Mouse (Mus musculus) layer of hippocampus, adult 11-12 months (tissue): Measurements from ENCODE around the gene Abcg2.
"Not testable (repeated sequence)": the region's sequence is repeated elsewhere in the genome, so short reads cannot be mapped to it uniquely, and the experiment has no call there.

Source experiments
- DNase-seq: peaks from one replicate; pipeline ENCODE4 v3.0.0; 2022; ENCODE audit warnings: low spot score

Abcg2 gene

DNA sequence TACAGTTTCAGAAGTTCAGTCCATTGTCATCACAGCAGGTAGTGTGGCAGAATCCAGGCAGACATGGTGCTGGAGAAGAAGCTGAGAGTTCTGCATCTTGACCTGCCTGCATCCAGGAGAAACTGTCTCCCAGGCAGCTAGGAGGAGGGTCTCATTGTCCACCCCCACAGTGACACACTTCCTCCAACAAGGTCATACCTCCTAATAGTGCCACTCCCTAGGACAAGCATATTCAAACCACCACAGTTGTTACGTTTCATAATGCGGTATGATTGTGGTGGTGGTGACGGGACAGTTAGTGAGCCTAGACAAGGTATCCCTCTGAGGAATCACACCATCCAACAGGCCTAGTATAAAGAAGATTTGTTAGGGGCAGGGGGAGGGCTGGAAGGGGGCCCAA is at the start of gene Abcg2:
Gene Abcg2, plus strand, starts transcription at position 301 of the 400 bp plus-strand sequence.
- not testable (repeated sequence) for DNase-seq

DNA sequence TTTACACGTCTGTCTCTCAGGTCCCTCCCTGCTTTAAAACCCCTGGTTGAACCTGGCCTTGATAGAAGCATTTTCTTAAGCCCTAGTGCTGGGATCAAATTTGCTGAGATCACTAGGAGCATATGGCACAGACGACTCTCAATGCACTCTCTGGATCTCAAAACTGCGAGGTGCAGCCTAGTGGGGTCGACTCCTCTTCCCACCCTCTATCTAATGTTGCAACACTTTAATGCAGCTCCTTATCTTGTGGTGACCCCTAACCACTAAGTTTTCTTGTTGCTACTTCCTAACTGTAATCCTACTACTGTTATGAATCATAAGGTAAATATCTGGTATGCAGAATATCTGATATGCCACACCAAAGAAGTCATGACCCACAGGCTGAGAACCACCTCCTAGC is 44.1 kb upstream of the Abcg2 start:
- not testable (repeated sequence) for DNase-seq

GRCm38 (mm10) chr6:58542852-58543251 is 41.5 kb upstream of the Abcg2 start:
- peak; percentile 59 for DNase-seq

- not testable (repeated sequence) for DNase-seq
These were observed 39.4 kb upstream of the Abcg2 start for GRCm38 (mm10) chr6:58544971-58545370.

DNA sequence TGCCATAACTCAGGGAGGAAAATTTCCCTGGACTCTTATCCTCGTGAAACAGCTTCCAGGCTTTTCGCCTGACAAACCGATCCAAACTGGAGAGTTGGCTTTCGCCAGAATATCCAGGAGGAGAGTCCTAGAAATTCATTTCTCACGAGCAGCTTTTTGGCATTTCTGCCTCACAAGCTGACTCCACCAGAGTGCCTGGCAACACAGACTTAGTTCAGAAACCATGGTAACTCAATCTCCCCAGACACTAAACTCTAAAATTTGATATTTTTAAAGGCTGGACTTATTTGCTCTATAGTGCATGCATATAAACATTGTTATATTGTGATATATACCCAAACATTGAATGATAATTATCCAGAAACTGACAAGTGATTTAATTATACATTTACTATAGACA is 38.3 kb upstream of the Abcg2 start:
- not testable (repeated sequence) for DNase-seq

DNA sequence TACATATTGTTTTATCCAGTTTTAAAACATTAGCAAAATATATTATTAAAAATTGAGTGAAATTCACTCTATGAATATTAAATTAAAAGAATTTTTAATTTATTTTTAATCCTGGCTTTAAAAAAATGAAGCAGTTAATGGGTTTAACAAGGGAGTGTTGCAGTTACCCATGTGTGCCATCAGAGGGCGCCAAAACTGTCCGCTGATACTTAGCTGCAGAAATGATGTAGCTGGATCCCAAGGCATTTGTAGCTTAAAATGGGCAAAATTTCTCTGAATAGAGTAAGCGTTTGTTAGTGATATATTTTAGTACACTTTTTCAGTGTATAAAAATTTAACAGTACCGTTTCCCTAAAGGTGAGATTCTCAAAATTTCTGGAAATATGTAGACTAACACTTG is 37.5 kb upstream of the Abcg2 start:
- DNase-seq = peak; percentile 38

GRCm38 (mm10) chr6:58553812-58554211 is 30.5 kb upstream of the Abcg2 start:
- DNase-seq = not testable (repeated sequence)

DNA sequence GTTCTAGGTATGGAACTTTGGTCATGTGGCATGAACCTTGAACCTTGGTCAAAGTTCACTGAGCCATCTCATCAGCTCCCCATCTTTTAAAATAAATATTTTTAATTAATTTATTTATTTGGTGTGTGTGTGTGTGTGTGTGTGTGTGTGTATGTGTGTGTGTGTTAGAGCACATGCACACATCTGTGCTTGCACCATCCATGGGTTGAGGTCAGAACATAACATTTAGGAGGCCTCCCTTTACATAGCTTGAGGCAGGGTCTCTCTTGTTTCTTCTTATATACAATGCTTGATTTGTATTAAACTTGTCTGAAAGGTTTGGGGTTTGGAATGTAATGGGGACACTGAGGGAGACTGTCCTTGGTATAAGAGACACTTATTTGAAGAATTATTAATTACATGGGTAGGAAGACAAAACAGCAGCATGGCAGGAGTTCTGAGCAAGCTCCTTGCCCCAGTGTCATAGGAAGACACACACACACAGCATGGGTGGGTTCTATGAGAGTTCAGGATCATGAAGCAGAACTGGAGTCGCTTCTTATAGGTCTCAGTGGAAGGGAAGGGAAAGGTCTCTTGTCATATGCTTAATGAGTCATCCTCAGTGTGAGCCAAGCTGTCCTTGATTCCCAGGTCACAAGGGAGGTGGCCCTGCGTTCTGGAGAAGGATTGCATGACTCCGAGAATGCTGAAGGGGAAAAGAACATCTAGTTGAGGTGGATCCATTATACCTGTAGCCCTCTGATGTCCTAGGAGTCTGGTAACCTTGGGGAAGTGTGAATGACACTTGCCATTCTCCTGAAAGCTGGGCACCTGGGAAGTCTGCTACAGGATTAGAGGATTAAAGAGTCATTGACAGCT is 9.9 kb downstream of the Abcg2 start:
- not testable (repeated sequence) for DNase-seq

- not testable (repeated sequence) for DNase-seq
These were observed 11.4 kb downstream of the Abcg2 start for GRCm38 (mm10) chr6:58595639-58596293.

DNA sequence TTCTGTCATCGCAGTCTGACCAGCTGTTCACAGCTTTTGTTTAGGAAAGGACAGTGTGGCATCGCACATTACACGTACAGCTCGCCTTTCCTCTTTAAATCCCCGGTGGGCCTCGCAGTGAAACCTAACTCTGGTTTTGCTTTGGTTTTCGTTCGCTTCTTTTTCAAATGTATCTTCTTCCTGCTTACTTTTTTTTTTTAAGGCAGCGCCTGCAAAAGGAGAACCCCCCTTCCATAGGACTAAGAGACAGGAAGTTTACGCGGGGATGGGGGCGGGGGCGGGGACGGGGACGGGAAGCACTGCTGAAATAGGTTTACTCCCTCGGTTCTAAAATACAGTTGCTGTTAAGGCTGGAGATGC is 12.0 kb downstream of the Abcg2 start:
- DNase-seq = peak; percentile 20

DNA sequence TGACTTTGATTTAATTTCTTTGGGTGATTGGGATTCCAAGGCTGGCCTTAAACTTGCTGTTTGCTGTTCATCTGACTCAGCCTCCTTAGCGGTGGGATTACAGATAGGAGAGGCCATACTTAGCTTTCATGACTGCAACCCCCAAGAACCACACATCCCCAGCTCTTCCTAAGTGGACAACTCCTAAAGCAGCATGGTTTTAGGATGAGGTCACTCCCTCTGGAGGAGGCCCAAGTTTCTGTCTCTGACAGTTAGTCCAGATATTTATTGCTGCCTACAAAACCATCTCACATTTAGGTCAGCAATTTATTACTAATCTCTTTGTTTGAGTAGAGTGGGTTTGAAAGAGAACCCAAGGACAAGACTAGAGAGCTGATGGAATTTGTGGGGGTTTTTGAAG is 17.8 kb downstream of the Abcg2 start:
- not testable (repeated sequence) for DNase-seq

DNA sequence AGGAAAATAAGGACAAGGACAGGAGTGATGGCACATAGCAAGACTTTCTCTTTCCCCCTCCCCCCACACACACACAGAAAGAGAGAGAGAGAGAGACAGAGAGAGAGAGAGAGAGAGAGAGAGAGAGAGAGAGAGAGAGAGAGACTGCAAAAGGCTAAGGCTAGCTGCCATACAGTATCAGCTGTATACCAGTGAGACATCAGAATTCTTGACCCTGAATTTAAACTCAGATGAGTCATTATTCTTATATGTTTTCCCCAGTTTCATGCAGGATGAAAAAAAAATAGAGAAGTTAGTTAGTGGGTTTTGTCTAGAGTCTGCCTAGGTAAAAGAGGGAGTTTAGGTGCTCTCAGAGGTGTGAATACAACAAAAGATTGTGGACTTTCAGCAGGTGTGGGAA is 18.7 kb downstream of the Abcg2 start:
- DNase-seq = not testable (repeated sequence)

DNA sequence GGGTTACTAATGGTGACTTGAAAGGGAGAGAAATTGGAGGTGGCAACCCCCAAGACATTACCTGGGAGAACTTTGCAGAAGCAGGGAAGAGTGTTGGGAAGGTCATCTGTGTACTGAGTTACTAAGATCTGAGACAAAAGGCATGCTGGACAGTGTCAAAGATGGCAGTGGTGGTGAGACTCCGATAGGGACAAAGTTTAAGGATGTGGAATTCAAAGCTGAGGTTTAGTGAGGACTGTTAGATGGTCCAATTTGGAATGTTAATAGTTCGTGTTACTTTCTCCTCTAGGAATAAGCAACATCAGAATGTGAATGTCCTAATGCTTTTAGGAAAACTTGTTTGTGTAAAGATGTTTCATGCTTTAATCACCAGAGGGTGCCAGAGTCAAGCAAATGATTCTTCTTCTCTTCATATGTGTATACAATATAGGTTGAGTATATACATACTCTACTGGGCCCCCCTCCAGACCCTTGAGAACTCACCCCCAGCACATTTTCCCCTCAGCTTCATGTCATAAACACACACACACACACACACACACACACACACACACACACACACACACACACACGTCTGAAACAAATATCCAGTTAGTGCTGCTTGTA is 19.3 kb downstream of the Abcg2 start:
- peak; percentile 30 for DNase-seq

DNA sequence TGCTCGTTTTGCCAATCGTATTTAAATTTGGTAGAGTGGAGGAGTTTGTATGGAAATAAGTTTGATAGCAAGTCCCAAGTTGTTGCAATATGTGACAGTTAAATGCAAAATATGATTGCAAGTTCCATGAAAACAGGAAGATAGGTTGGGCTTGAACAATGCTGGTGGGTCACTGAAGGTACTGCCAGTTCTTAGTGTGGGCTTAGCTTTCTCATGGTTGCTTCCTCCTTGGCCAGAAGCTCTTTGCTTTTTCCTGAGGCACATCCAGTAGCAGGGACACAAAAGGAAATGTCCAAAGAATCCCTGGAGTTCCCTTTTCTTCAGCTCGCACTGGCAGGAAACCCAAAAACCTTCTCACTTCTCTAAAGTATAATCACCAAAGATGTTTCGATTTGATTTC is 22.3 kb downstream of the Abcg2 start:
- no peak for DNase-seq

GRCm38 (mm10) chr6:58608422-58608821 is 24.1 kb downstream of the Abcg2 start:
- DNase-seq = no peak

GRCm38 (mm10) chr6:58609919-58610759 is 25.8 kb downstream of the Abcg2 start:
- DNase-seq = no peak

DNA sequence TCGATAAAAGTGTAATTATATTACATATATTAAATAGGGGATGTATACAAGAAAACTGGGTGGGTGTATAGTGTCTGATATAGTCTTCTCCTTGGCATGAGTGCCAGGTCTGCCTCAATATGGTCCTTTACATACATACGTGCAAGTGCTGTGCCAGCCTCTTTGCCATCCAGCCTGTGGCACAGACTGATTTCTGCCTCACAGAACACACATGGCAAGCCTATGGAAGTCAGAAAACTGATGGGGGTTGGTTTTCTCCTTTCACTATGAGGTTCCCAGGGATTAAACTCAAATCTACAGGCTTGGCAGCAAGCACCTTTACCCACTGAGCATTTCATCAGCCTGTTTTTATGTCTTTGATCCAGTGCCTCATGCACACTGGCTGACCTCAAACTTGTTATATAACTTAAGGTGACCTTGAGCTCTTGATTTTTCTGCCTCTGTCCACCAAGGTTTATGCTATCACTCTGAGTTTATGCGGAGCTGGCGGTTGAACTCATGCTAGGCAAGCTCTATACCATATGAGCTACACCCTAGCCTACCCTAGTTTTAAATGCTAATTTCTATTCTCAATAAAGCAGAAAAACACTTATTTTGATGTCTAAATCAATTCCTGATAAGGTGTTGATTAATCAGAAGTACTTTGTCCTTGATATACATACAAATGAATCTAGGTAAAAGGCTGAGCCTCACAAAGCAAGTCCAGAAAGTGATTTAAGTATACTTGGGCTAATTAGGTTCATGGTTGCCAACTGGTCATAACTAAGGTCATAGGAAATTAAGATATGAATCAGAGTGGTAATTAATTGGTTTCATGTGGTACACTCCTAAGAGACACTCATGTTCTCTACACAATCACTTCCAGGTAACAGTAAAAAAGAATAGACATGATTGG is 26.7 kb downstream of the Abcg2 start:
- no peak for DNase-seq

GRCm38 (mm10) chr6:58624126-58624525 is 39.8 kb downstream of the Abcg2 start:
- DNase-seq = no peak

DNA sequence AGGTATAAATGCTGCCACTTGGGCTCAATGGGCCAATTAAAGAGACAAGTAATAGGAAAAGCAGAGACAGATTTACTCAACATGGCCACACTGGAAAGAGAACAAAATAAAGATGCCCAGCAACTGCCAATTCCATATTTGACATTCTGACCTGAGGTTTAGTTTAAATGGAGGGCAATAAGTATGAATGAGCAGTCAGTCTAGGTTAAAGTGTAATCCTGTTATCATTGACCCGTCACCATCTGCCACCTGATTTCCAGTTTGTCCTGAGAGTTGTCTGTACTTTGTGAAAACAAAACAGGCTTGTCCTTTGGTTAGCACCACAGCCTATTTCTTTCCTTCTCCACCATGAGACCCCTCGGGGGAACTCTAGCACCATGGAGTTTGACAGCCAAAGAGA is 44.9 kb downstream of the Abcg2 start:
- DNase-seq = no peak

DNA sequence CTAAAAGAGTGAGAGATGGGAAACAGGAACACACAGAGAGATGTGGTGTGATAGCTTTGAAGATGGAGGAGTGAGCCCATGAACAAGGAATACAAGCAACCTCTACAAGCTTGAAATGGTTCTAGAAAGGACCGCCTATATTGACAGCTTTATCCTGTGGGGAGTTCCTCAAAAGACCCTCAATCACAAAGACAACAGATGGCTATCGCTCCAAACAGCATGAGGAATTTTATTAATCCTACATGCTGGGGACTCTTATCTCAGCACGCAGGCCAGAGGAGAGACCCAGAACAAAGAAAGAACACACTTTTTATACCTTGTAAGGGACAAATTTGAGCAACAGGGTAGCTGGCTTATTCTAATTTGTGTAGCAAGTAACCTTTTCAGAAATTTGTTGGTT is 48.1 kb downstream of the Abcg2 start:
- no peak for DNase-seq

DNA sequence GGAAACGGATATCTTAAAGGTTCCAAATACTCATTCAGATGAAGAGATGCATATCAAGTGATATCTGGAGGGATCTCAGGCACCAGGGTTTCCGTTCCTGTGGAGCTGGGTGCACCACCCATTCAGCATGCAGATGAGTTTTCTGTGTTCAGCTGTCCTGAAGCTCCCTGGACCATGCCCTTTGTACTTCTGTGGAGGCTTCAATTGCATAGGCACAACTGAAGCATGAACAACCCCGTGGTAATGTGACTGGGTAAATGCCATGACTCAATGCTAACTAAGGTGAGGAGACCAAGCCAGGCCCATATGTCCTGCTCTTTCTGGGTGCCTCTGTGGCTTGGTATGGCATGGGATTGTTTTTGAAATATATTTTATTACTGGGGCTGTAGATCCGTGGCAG is 49.4 kb downstream of the Abcg2 start:
- no peak for DNase-seq
